Mouse (Mus musculus): ENCODE measurements around the gene Ipo7. TPM values are rescaled to one million over a fixed set of nuclear protein-coding genes. Genes with fewer than 3 reads are reported as not detected.
"Not testable (repeated sequence)": the region's sequence is repeated elsewhere in the genome, so short reads cannot be mapped to it uniquely, and the experiment has no call there.

Gene Ipo7
- polyA plus RNA-seq (2015; fragmentation: Nextera tagmentation; extraction: Ambion mirVana) = 43.7 and 44.4 TPM in 2 replicates

DNA sequence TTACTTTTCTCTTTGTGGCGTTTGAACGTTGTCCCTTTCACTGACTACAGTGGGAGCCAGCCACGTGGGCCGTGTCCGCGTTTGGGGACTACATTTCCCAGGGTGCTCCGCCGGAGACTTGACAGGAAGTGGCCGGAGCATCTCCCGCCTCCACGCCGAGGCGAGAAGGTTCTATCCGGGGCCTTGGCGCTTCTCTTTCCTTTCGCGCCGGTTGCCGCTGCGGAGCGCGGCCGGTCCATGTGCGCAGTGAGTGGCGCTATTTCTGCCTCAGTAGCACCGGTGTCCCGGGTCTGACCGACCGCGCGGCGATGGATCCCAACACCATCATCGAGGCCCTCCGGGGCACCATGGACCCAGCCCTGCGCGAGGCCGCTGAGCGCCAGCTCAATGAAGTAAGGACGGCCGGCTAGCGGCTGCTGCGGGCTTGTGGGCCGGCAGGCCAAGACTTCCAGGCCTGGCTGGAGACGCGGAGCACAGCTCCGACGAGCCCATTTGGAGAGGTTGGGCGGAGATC lies at the start of gene Ipo7:
Gene Ipo7 (plus strand): TSS at position 158 of the 514 bp plus-strand sequence.
- H3K4me3 ChIP-seq (replicated peaks) = peak within 1 kb of the TSS; percentile 97
- no peaks in the 10 kb centered on the region for H3K9me3 ChIP-seq
- no peaks in the 10 kb centered on the region for H3K36me3 ChIP-seq
- peak within 1 kb of the TSS; percentile 96 for H3K9ac ChIP-seq
- peak; percentile 96 for ATAC-seq
- H3K27me3 ChIP-seq (replicated peaks) = no peaks in the 10 kb centered on the region
- H3K4me1 ChIP-seq (replicated peaks) = no peaks in the 10 kb centered on the region
- WGBS = under 1% methylated on average over 48 of the region's 48 CpGs
- peak within 1 kb of the TSS; percentile 63 for H3K4me2 ChIP-seq (replicated peaks)
- peak within 1 kb of the TSS; percentile 94 for H3K27ac ChIP-seq

DNA sequence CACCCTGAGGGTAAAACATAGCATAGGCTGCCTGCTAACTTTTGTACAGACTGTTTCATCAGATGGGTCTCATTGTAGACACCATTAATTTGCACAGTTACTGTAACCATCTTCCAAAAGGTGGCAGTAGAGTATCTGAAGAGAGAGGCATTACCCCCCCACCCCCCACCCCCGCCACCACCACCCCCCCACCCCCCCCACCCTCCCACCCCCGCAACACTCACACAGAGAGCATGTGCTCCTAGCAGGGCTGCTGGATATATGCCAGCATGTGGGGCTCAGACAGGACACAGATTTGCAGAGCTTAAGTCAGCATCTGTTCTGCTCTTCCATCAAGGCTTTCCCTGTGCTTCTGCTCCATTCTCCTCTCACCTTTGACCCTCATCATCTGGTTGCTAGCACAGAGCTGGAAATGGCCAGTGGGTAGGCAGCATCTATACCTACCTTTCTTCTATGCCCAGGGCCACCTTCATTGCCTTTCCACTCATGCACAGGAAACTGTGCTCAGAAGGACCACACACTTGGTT lies 49.1 kb upstream of the Ipo7 start:
- Histone ChIP-seq H3K27me3 (replicated peaks) (no peaks in the 10 kb centered on the region), H3K9ac (no peak overlapping the region), H3K4me2 (replicated peaks) (no peak overlapping the region), H3K36me3 (0 out of 2 replicates have a peak, but pooled peaks cover 3% of the 10 kb centered on the region), H3K27ac (peak overlapping the region; percentile 67), H3K4me3 (replicated peaks) (no peak overlapping the region), H3K4me1 (replicated peaks) (0 out of 2 replicates have a peak, but pooled peaks cover 4% of the 10 kb centered on the region), H3K9me3 (no peaks in the 10 kb centered on the region)
- peak; percentile 72 for ATAC-seq
- WGBS = 7% methylated on average over 2 of the region's 2 CpGs

- H3K4me1 ChIP-seq (replicated peaks) = 0 out of 2 replicates have a peak, but pooled peaks cover 4% of the 10 kb centered on the region
- H3K27me3 ChIP-seq (replicated peaks) = no peaks in the 10 kb centered on the region
- H3K4me3 ChIP-seq (replicated peaks) = no peak overlapping the region
- ATAC-seq = peak; percentile 48; the same call in 1 of the 2 replicates
- H3K36me3 ChIP-seq = 0 out of 2 replicates have a peak, but pooled peaks cover 3% of the 10 kb centered on the region
- H3K4me2 ChIP-seq (replicated peaks) = no peak overlapping the region
- H3K9ac ChIP-seq = no peak overlapping the region
- peak overlapping the region; percentile 67; the same call in 1 of the 2 replicates for H3K27ac ChIP-seq
- no peaks in the 10 kb centered on the region for H3K9me3 ChIP-seq
These were observed 48.5 kb upstream of the Ipo7 start for GRCm38 (mm10) chr7:109969542-109969941.

DNA sequence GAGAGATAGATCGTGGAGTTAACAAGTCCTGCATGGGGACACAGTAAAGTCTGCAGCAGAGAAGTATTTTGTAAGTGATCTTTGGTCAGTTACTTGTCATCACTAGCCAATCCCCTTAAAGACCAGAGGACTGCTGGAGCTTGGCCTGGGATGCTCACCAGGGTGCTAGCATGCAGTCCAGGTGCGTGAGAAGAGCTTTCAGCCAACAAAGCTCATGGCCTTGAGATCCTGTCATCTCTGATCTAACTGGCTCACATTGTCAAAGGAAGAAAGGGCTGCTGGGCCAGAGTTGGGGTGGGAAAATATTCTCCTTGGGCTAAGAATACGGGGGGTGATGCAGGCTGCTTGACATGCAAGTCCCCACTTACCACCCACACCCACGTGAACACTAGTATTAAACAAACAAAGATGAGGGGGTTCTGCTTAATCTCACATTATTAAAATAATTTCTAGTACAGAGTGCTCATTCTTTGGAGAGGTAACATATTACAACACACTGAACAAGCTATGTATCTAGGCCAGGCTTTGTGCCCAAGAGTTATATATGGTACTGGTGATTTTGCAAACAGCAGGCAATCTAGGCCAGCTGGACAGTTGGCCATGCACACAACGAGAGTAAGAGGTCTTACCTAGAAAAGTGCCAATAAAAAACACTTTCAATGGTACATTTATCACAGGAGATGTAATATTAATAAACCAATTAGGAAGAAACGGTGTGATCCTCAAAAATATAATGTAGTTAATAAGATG lies 41.9 kb upstream of the Ipo7 start:
- no peak for ATAC-seq
- no peak overlapping the region for H3K9ac ChIP-seq
- peaks cover 8% of the 10 kb centered on the region; the same call in 1 of the 2 replicates for H3K36me3 ChIP-seq
- H3K27ac ChIP-seq = no peak overlapping the region
- H3K4me2 ChIP-seq (replicated peaks) = no peak overlapping the region
- WGBS = 85% methylated on average over 6 of the region's 6 CpGs
- no peak overlapping the region for H3K4me3 ChIP-seq (replicated peaks)
- H3K9me3 ChIP-seq = no peaks in the 10 kb centered on the region
- no peaks in the 10 kb centered on the region for H3K27me3 ChIP-seq (replicated peaks)
- H3K4me1 ChIP-seq (replicated peaks) = no peaks in the 10 kb centered on the region

GRCm38 (mm10) chr7:109977131-109977530 lies 40.9 kb upstream of the Ipo7 start:
- H3K4me3 ChIP-seq (replicated peaks); H3K27ac ChIP-seq; ATAC-seq; H3K4me2 ChIP-seq (replicated peaks); H3K9ac ChIP-seq; H3K4me1 ChIP-seq (replicated peaks); H3K36me3 ChIP-seq; H3K27me3 ChIP-seq (replicated peaks); H3K9me3 ChIP-seq: not testable (repeated sequence)
- WGBS = 72% methylated on average over 5 of the region's 5 CpGs

DNA sequence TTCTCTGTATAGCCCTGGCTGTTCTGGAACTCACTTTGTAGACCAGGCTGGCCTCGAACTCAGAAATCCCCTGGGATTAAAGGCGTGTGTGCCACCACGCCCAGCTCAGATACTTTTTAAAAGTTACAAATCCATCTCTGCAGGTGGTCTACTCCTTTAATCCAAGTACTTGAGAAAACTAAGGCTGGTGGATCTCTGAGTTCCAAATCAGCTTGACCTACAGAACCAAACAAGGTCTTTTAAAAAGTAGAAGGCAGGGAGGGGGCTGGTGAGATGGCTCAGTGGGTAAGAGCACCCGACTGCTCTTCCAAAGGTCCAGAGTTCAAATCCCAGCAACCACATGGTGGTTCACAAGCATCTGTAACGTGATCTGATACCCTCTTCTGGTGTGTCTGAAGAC lies 33.5 kb upstream of the Ipo7 start:
- H3K27me3 ChIP-seq (replicated peaks); H3K27ac ChIP-seq; H3K36me3 ChIP-seq; H3K9me3 ChIP-seq; H3K4me1 ChIP-seq (replicated peaks); H3K9ac ChIP-seq; ATAC-seq; H3K4me3 ChIP-seq (replicated peaks): not testable (repeated sequence)
- WGBS = 76% methylated on average over 5 of the region's 5 CpGs
- H3K4me2 ChIP-seq (replicated peaks) = peak overlapping the region; percentile 62

- Histone ChIP-seq H3K27me3 (replicated peaks) (no peaks in the 10 kb centered on the region), H3K4me1 (replicated peaks) (no peaks in the 10 kb centered on the region), H3K4me3 (replicated peaks) (peak overlapping the region; percentile 56), H3K36me3 (no peaks in the 10 kb centered on the region), H3K4me2 (replicated peaks) (peak overlapping the region; percentile 62), H3K9ac (peak overlapping the region; percentile 64), H3K9me3 (no peaks in the 10 kb centered on the region), H3K27ac (peak overlapping the region; percentile 72)
- no peak; the same call in 1 of the 2 replicates for ATAC-seq
- WGBS = under 1% methylated on average over 27 of the region's 27 CpGs
These were observed 32.4 kb upstream of the Ipo7 start for GRCm38 (mm10) chr7:109985661-109986132.

GRCm38 (mm10) chr7:109986133-109986669 lies 31.9 kb upstream of the Ipo7 start:
- Histone ChIP-seq H3K9me3 (no peaks in the 10 kb centered on the region), H3K27me3 (replicated peaks) (no peaks in the 10 kb centered on the region), H3K27ac (peak overlapping the region; percentile 79), H3K9ac (peak overlapping the region; percentile 64), H3K36me3 (no peaks in the 10 kb centered on the region), H3K4me1 (replicated peaks) (no peaks in the 10 kb centered on the region), H3K4me3 (replicated peaks) (peak overlapping the region; percentile 56), H3K4me2 (replicated peaks) (peak overlapping the region; percentile 62)
- WGBS = under 1% methylated on average over 43 of the region's 43 CpGs
- peak; percentile 99 for ATAC-seq

DNA sequence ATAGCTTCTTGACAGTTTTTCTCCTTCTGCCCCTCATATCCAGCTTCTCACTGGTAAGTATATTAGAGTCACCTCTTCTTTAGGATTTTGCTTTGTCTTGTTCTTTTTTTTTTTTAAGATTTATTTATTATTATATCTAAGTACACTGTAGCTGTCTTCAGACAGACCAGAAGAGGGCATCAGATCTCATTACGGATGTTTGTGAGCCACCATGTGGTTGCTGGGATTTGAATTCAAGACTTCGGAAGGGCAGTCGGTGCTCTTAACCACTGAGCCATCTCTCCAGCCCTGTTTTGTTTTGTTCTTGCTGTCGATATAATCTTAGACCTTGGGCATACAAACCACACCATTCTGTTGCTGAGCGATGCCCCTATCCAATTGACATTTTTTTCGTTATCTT lies 31.3 kb upstream of the Ipo7 start, which contains the start of gene Tmem41b:
Gene Tmem41b (minus strand): TSS at position 155 of the 400 bp plus-strand sequence.
- ATAC-seq = 0 out of 2 replicates have a peak, but pooled peaks have one; percentile 0
- WGBS = 30% methylated on average over 6 of the region's 6 CpGs
- peak within 1 kb of the TSS; percentile 62 for H3K4me2 ChIP-seq (replicated peaks)
- not testable (repeated sequence) for H3K9me3 ChIP-seq; H3K27me3 ChIP-seq (replicated peaks); H3K4me1 ChIP-seq (replicated peaks); H3K36me3 ChIP-seq
- peak within 1 kb of the TSS; percentile 64 for H3K9ac ChIP-seq
- peak within 1 kb of the TSS; percentile 56 for H3K4me3 ChIP-seq (replicated peaks)
- H3K27ac ChIP-seq = peak within 1 kb of the TSS; percentile 79

DNA sequence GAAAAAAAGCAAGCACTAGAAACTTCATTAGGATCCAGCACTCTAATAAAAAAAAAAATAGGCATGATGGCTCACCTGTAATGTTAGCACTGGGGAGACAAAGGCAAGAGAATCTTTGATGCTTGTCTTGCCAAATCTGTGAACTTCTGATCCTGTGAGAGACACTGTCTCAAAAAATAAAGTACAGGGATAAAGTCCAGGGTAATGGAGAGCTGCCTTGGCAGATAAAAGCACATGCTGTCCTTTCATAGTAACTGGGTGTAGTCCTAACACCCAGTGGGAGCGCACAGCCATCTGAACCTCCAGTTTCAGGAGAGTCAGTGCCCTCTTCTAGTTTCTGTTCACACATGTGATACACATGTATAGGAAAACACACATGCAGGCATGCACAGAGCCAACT lies 26.8 kb upstream of the Ipo7 start:
- WGBS = 88% methylated on average over 1 of the region's 1 CpGs
- Histone ChIP-seq H3K27me3 (replicated peaks) (no peaks in the 10 kb centered on the region), H3K4me3 (replicated peaks) (no peak overlapping the region), H3K27ac (no peak overlapping the region), H3K4me2 (replicated peaks) (no peak overlapping the region), H3K9me3 (no peaks in the 10 kb centered on the region), H3K36me3 (no peaks in the 10 kb centered on the region), H3K4me1 (replicated peaks) (peaks cover 11% of the 10 kb centered on the region), H3K9ac (no peak overlapping the region)
- ATAC-seq = no peak

GRCm38 (mm10) chr7:109993157-109993959 lies 24.7 kb upstream of the Ipo7 start:
- Histone ChIP-seq H3K27ac (0 out of 2 replicates have a peak overlapping the region, but pooled peaks have one; percentile 58), H3K9me3 (no peaks in the 10 kb centered on the region), H3K4me1 (replicated peaks) (peaks cover 11% of the 10 kb centered on the region), H3K27me3 (replicated peaks) (no peaks in the 10 kb centered on the region), H3K9ac (no peak overlapping the region), H3K36me3 (no peaks in the 10 kb centered on the region), H3K4me2 (replicated peaks) (no peak overlapping the region), H3K4me3 (replicated peaks) (no peak overlapping the region)
- peak; percentile 84 for ATAC-seq
- 54% methylated on average over 2 of the region's 2 CpGs for WGBS
